Mouse (Mus musculus): Measurements from ENCODE around the gene Ap3b2. TPM values are rescaled to one million over a fixed set of nuclear protein-coding genes. Genes with fewer than 3 reads are reported as not detected.
"Not testable (repeated sequence)": the region's sequence is repeated elsewhere in the genome, so short reads cannot be mapped to it uniquely, and the experiment has no call there.

Ap3b2 gene
- polyA plus RNA-seq, 1 experiment from 2014 or later: 1.1 TPM

DNA sequence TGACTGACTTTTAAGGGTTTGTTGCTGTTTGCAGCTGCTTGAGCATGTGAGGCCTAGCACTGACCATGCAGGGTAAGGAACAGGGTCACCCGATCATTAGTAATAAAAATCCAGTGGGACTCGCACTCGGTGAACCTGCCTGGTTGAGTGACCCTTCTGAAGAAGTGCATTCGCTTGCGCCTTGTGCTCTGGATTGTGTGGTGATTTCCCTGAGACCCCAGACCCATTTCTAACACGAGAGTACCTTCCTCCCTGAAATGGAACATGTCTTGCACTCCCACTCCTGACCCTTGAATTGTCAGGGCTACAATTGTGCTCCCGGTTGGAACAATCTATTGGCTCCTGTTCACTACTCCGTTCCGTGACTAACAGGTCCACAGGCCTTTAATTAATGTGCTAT, 1.1 kb downstream of the Ap3b2 start:
- Histone ChIP-seq H3K27ac (ENCODE audit: low read depth, low read length) (no peak overlapping the region), H3K9me3 (ENCODE audit: control insufficient read depth, low read length) (no peaks in the 10 kb centered on the region), H3K9ac (ENCODE audit: low read depth, low read length) (no peak overlapping the region), H3K4me1 (replicated peaks; ENCODE audit: control insufficient read depth, insufficient read depth, low read length) (no peaks in the 10 kb centered on the region), H3K27me3 (replicated peaks; ENCODE audit: control insufficient read depth, insufficient read depth, low read length) (peaks cover 34% of the 10 kb centered on the region), H3K4me3 (ENCODE audit: low read depth, low read length) (no peak overlapping the region), H3K4me2 (peak overlapping the region; percentile 68; the same call in 1 of the 2 replicates), H3K36me3 (ENCODE audit: control insufficient read depth, insufficient read depth, low read length) (no peaks in the 10 kb centered on the region)
- no peak for DNase-seq (ENCODE audit: low spot score)
- ATAC-seq (replicated peaks; ENCODE audit: low FRiP score): no peak
- WGBS: 53% methylated on average over 9 of the region's 9 CpGs

DNA sequence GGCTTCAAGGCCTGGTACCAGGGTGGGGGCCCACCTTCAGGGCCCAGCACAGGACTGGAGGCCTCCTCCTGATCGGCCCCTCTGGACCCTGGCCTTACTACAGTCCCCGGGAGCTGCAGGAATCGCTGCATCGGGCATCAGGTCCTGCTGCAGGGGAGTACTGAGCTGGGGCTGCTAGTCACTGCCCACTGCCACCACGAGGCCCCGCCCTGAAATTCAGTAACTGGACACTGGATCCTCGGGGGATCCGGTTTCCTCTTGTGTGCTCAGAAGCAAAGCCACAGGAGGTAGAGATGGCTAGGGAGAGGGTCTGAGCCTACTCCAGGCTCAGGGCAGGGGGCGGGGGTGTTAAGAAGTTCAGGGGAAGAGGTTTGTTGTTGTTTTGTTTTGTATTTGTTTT, 4.1 kb downstream of the Ap3b2 start:
- ATAC-seq (replicated peaks; ENCODE audit: low FRiP score): no peak
- no peak for DNase-seq (ENCODE audit: low spot score)

DNA sequence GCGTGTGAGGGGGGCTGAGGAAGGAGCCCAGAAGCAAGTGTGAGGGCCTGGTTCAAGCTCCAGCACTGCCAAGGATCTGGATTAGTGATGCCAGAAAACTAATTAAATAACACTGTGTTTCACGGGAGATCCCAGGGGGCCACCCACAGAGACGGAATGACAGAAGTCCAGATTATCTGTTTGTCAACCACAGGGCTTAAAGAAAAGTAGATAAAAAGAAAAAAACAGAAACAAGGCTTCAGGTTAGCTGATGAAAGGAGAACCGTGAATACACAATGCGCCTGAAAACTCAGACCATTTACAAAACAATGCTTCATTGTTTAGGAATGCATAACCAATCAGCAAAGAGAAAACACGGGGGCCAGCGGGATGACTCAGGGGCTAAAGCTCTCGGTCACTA, 12.9 kb downstream of the Ap3b2 start:
- no peak overlapping the region for H3K27ac ChIP-seq (ENCODE audit: low read depth, low read length)
- H3K9me3 ChIP-seq (ENCODE audit: control insufficient read depth, low read length): no peaks in the 10 kb centered on the region
- 14% methylated on average over 8 of the region's 8 CpGs for WGBS
- no peaks in the 10 kb centered on the region for H3K4me1 ChIP-seq (replicated peaks; ENCODE audit: control insufficient read depth, insufficient read depth, low read length)
- H3K27me3 ChIP-seq (replicated peaks; ENCODE audit: control insufficient read depth, insufficient read depth, low read length): peaks cover 19% of the 10 kb centered on the region
- no peak overlapping the region for H3K4me3 ChIP-seq (ENCODE audit: low read depth, low read length)
- H3K9ac ChIP-seq (ENCODE audit: low read depth, low read length): no peak overlapping the region
- H3K36me3 ChIP-seq (ENCODE audit: control insufficient read depth, insufficient read depth, low read length): no peaks in the 10 kb centered on the region
- no peak for ATAC-seq (replicated peaks; ENCODE audit: low FRiP score)
- no peak overlapping the region for H3K4me2 ChIP-seq
- DNase-seq (ENCODE audit: low spot score): no peak

More for the DNA sequence above, 4.1 kb downstream of the Ap3b2 start:
- Histone ChIP-seq H3K36me3 (ENCODE audit: control insufficient read depth, insufficient read depth, low read length) (no peaks in the 10 kb centered on the region), H3K9ac (ENCODE audit: low read depth, low read length) (no peak overlapping the region), H3K4me1 (replicated peaks; ENCODE audit: control insufficient read depth, insufficient read depth, low read length) (no peaks in the 10 kb centered on the region), H3K27ac (ENCODE audit: low read depth, low read length) (no peak overlapping the region), H3K4me2 (no peak overlapping the region), H3K9me3 (ENCODE audit: control insufficient read depth, low read length) (no peaks in the 10 kb centered on the region), H3K4me3 (ENCODE audit: low read depth, low read length) (no peak overlapping the region), H3K27me3 (replicated peaks; ENCODE audit: control insufficient read depth, insufficient read depth, low read length) (peaks cover 24% of the 10 kb centered on the region)
- 13% methylated on average over 9 of the region's 9 CpGs for WGBS

DNA sequence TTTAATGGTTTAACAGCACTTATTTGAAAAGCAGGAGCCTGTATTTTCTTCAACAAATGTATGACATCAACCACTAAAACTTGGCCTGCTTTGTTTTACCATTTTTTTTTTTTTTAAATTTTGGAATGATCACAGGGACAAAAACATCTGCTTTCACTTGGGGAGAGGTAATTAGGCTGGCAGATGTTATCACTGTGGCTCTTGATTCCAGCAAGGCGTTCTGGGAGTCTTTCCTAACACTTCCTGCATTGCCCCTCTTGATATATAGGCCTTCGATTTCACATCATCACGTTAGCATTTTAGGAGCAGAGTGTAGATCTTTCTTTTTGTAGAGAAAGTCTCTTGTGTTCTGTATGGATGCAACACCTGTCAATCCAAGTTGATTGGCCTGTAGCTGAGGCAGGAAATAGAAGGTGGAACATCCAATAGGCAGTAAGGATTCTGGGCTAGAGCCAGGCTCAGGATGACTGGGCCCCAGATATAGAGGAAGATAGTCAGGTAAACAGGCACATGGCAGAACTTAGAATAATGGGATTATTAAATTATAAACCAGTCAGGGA, 14.1 kb downstream of the Ap3b2 start:
- no peak for ATAC-seq (replicated peaks; ENCODE audit: low FRiP score)
- 66% methylated on average over 3 of the region's 3 CpGs for WGBS

DNA sequence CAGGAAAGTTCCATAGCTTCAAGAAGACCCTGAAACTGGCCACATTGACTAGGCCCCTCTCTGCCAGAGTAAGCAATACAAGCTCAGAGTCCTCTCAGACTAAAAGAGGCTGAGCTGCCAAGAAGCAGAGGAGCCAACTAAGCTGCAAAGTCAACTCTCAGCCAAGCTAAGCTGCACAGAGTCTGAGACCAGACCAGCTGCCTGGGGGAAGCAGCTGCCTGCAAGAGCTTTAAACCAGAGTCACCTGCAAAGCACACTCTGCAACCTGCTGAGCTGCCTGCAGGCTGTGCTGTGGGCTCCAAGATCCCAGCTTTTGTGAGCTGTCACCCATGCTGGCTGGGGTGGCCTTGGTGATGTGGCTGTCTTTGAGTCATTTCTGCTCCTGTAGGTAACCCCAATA, 15.5 kb downstream of the Ap3b2 start:
- ATAC-seq (replicated peaks; ENCODE audit: low FRiP score): not testable (repeated sequence)
- H3K27me3 ChIP-seq (replicated peaks; ENCODE audit: control insufficient read depth, insufficient read depth, low read length): peaks cover 19% of the 10 kb centered on the region

More for the DNA sequence above, 14.1 kb downstream of the Ap3b2 start:
- Histone ChIP-seq H3K36me3 (ENCODE audit: control insufficient read depth, insufficient read depth, low read length) (no peaks in the 10 kb centered on the region), H3K9ac (ENCODE audit: low read depth, low read length) (no peak overlapping the region), H3K9me3 (ENCODE audit: control insufficient read depth, low read length) (no peaks in the 10 kb centered on the region), H3K4me3 (ENCODE audit: low read depth, low read length) (no peak overlapping the region), H3K4me2 (no peak overlapping the region), H3K4me1 (replicated peaks; ENCODE audit: control insufficient read depth, insufficient read depth, low read length) (no peaks in the 10 kb centered on the region), H3K27ac (ENCODE audit: low read depth, low read length) (no peak overlapping the region), H3K27me3 (replicated peaks; ENCODE audit: control insufficient read depth, insufficient read depth, low read length) (peaks cover 19% of the 10 kb centered on the region)
- no peak for DNase-seq (ENCODE audit: low spot score)

DNA sequence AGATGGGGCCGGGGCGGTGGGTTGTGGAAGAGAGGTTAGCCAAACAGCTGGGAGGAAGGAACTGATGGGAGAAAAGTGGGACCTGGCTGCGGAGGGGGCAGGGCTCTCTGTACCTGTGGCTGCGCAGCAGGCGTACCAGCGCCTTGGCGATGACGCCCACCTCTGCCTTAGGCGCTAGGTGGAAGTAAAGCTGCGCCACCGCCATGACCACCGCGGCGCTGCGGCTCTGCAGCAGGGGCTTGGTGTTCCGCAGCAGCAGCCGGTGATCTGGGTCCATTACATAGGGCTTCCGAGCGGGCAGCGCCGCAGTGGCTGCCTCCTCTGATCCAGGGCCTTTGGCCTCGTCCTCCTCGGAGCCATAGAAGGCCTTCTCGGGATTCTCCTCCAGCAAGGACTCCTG, 16.9 kb downstream of the Ap3b2 start:
- no peak overlapping the region for H3K4me3 ChIP-seq (ENCODE audit: low read depth, low read length)
- H3K36me3 ChIP-seq (ENCODE audit: control insufficient read depth, insufficient read depth, low read length): no peaks in the 10 kb centered on the region
- no peaks in the 10 kb centered on the region for H3K9me3 ChIP-seq (ENCODE audit: control insufficient read depth, low read length)
- H3K4me2 ChIP-seq: peak overlapping the region; percentile 37; the same call in 1 of the 2 replicates
- H3K27me3 ChIP-seq (replicated peaks; ENCODE audit: control insufficient read depth, insufficient read depth, low read length): peaks cover 19% of the 10 kb centered on the region
- DNase-seq (ENCODE audit: low spot score) (no peak), ATAC-seq (replicated peaks; ENCODE audit: low FRiP score) (no peak)
- no peaks in the 10 kb centered on the region for H3K4me1 ChIP-seq (replicated peaks; ENCODE audit: control insufficient read depth, insufficient read depth, low read length)
- WGBS: 5% methylated on average over 24 of the region's 24 CpGs
- H3K27ac ChIP-seq (ENCODE audit: low read depth, low read length): no peak overlapping the region
- H3K9ac ChIP-seq (ENCODE audit: low read depth, low read length): no peak overlapping the region

More for the DNA sequence above, 15.5 kb downstream of the Ap3b2 start:
- not testable (repeated sequence) for H3K4me3 ChIP-seq (ENCODE audit: low read depth, low read length); H3K9me3 ChIP-seq (ENCODE audit: control insufficient read depth, low read length); H3K27ac ChIP-seq (ENCODE audit: low read depth, low read length); H3K9ac ChIP-seq (ENCODE audit: low read depth, low read length); DNase-seq (ENCODE audit: low spot score); H3K4me2 ChIP-seq; H3K36me3 ChIP-seq (ENCODE audit: control insufficient read depth, insufficient read depth, low read length); H3K4me1 ChIP-seq (replicated peaks; ENCODE audit: control insufficient read depth, insufficient read depth, low read length)

DNA sequence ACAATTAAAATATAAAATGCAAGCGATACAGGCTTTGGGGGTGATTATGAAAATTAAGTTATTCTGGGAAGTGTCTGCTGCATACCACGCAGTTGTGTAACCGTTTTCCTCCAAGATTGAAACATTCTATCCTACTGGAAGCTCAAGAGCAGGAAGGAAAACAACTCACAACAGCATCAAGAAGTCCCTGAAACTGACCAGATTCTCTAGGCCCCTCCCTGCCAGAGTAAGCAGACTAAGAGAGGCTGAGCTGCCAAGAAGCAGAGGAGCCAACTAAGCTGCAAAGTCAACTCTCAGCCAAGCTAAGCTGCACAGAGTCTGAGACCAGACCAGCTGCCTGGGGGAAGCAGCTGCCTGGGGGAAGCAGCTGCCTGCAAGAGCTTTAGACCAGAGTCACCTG, 18.5 kb downstream of the Ap3b2 start:
- DNase-seq (ENCODE audit: low spot score): no peak
- no peak overlapping the region for H3K9ac ChIP-seq (ENCODE audit: low read depth, low read length)
- H3K27ac ChIP-seq (ENCODE audit: low read depth, low read length): no peak overlapping the region
- peaks cover 19% of the 10 kb centered on the region for H3K27me3 ChIP-seq (replicated peaks; ENCODE audit: control insufficient read depth, insufficient read depth, low read length)
- H3K4me2 ChIP-seq: no peak overlapping the region
- no peak for ATAC-seq (replicated peaks; ENCODE audit: low FRiP score)
- no peak overlapping the region for H3K4me3 ChIP-seq (ENCODE audit: low read depth, low read length)
- no peaks in the 10 kb centered on the region for H3K36me3 ChIP-seq (ENCODE audit: control insufficient read depth, insufficient read depth, low read length)
- H3K9me3 ChIP-seq (ENCODE audit: control insufficient read depth, low read length): no peaks in the 10 kb centered on the region
- 76% methylated on average over 3 of the region's 3 CpGs for WGBS
- no peaks in the 10 kb centered on the region for H3K4me1 ChIP-seq (replicated peaks; ENCODE audit: control insufficient read depth, insufficient read depth, low read length)

DNA sequence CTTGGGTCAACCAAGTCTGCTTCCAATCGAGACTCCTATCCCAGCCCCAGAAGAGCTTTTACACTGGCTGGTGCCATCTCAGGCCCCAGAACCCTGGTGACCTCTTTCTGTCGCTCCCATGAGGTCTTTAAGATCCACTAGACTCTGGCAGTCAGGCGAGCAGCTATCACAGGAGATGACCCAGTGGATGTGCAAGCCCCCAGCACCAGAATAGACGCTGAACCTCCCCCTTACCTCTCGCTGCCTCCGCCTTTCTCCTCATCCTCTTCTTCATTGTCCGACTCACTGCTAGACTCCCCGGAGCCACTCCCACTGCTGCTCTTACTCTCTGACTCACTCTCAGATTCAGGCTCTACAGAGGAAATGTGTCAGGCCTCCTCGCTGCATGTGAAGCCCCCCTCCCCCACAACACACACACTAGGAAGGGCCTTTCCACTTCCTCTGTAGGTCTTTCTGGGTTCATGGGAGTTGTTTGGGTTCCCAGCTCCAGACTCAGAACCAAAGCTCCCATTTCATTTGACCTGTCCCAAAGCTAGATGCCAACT, 28.7 kb downstream of the Ap3b2 start:
- no peak overlapping the region for H3K4me3 ChIP-seq (ENCODE audit: low read depth, low read length)
- H3K9me3 ChIP-seq (ENCODE audit: control insufficient read depth, low read length): no peaks in the 10 kb centered on the region
- H3K27ac ChIP-seq (ENCODE audit: low read depth, low read length): no peak overlapping the region
- DNase-seq (ENCODE audit: low spot score) (no peak), ATAC-seq (replicated peaks; ENCODE audit: low FRiP score) (no peak)
- no peaks in the 10 kb centered on the region for H3K36me3 ChIP-seq (ENCODE audit: control insufficient read depth, insufficient read depth, low read length)
- H3K4me2 ChIP-seq: no peak overlapping the region
- peaks cover 6% of the 10 kb centered on the region; the same call in 1 of the 2 replicates for H3K27me3 ChIP-seq (replicated peaks; ENCODE audit: control insufficient read depth, insufficient read depth, low read length)
- no peaks in the 10 kb centered on the region for H3K4me1 ChIP-seq (replicated peaks; ENCODE audit: control insufficient read depth, insufficient read depth, low read length)
- WGBS: 61% methylated on average over 9 of the region's 9 CpGs
- H3K9ac ChIP-seq (ENCODE audit: low read depth, low read length): no peak overlapping the region

DNA sequence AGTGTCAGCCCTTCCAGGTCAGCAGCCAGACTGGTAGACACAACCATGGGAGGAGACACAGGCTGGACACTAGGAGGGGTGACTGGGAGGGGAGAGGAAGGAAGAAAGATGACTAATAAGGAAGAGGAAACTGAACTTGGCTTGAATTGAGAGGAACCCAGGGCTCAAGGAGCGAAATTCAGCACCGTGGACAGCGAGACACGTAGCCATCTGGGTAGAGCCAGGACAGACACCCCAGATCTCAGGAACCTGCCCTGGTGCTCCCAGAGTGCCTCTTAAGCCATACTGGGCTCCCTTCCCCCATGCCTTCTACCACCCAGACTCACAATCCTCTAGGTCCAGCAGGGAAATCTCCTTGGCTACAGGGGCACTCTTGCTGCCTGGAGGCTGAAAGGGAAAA, 29.6 kb downstream of the Ap3b2 start:
- no peak overlapping the region for H3K4me2 ChIP-seq
- no peak overlapping the region for H3K4me3 ChIP-seq (ENCODE audit: low read depth, low read length)
- no peaks in the 10 kb centered on the region for H3K9me3 ChIP-seq (ENCODE audit: control insufficient read depth, low read length)
- peaks cover 11% of the 10 kb centered on the region; the same call in 1 of the 2 replicates for H3K27me3 ChIP-seq (replicated peaks; ENCODE audit: control insufficient read depth, insufficient read depth, low read length)
- H3K27ac ChIP-seq (ENCODE audit: low read depth, low read length): no peak overlapping the region
- no peak overlapping the region for H3K9ac ChIP-seq (ENCODE audit: low read depth, low read length)
- no peaks in the 10 kb centered on the region for H3K36me3 ChIP-seq (ENCODE audit: control insufficient read depth, insufficient read depth, low read length)
- DNase-seq (ENCODE audit: low spot score) (peak; percentile 38), ATAC-seq (replicated peaks; ENCODE audit: low FRiP score) (no peak)
- H3K4me1 ChIP-seq (replicated peaks; ENCODE audit: control insufficient read depth, insufficient read depth, low read length): no peaks in the 10 kb centered on the region
- 3% methylated on average over 4 of the region's 4 CpGs for WGBS

All from liver, embryonic 11.5 days (tissue).